Comparison of ENCODE assay signal across 9 mouse cellular contexts in genomic region chr17:49942674-49943073, GRCm38 (mm10).
A peak's percentile ranks its signal among the peaks of the same experiment; 100 is the strongest.
DNase-seq lines count a peak whose midpoint lies in the region; ATAC-seq and TF ChIP-seq lines count a peak whose summit lies in the region.
"Had no signal": no experiment of that assay in that cellular context is flagged by ENCODE, and none has a peak within 500 bp of the region (broad histone marks: within the 10 kb centered on the region; RNA-seq: fewer than 3 reads in every experiment).

No protein-coding gene starts in this region.

- no peaks in the 10 kb centered on the region for H3K9me3 ChIP-seq in kidney, postnatal 0 days (replicated peaks; ENCODE audit: low read length)
- 0 out of 2 replicates have a peak, but pooled peaks cover 5% of the 10 kb centered on the region for H3K9me3 ChIP-seq in kidney, embryonic 16.5 days (ENCODE audit: low read length)
- H3K9me3 ChIP-seq in MEL (replicated peaks; ENCODE audit: insufficient read depth, low read length), result no peaks in the 10 kb centered on the region
- H3K9me3 ChIP-seq: embryonic facial prominence, embryonic 15.5 days; liver, embryonic 15.5 days had no signal

- no peak overlapping the region for H3K4me2 ChIP-seq in kidney, postnatal 0 days (ENCODE audit: low read length)
- H3K4me2 ChIP-seq in kidney, embryonic 16.5 days (replicated peaks; ENCODE audit: low read depth, low read length), result no peak overlapping the region
- H3K4me2 ChIP-seq: embryonic facial prominence, embryonic 15.5 days; liver, embryonic 15.5 days had no signal

- no peak overlapping the region for H3K9ac ChIP-seq in kidney, postnatal 0 days (ENCODE audit: low read depth, low read length)
- H3K9ac ChIP-seq in kidney, embryonic 16.5 days (replicated peaks; ENCODE audit: low read length), result no peak overlapping the region
- no peak overlapping the region for H3K9ac ChIP-seq in MEL (ENCODE audit: control insufficient read depth, low read depth, low read length, poor library complexity, severe bottlenecking)
- H3K9ac ChIP-seq: embryonic facial prominence, embryonic 15.5 days; liver, embryonic 15.5 days had no signal

- H3K36me3 ChIP-seq in kidney, postnatal 0 days (ENCODE audit: insufficient read depth, low read length), result no peaks in the 10 kb centered on the region
- no peaks in the 10 kb centered on the region for H3K36me3 ChIP-seq in kidney, embryonic 16.5 days (ENCODE audit: insufficient read depth, low read length)
- no peaks in the 10 kb centered on the region for H3K36me3 ChIP-seq in MEL (ENCODE audit: control insufficient read depth in 1 of 2, insufficient read depth in 2 of 2, low read length in 2 of 2)
- H3K36me3 ChIP-seq: embryonic facial prominence, embryonic 15.5 days; liver, embryonic 15.5 days had no signal

- TF ChIP-seq EP300 in MEL (IDR thresholded peaks at IDR 0.05; ENCODE audit: low read depth in 1 of 2, low read length in 2 of 2), result no peak

- TF ChIP-seq CTCF in kidney, postnatal 0 days (IDR thresholded peaks at IDR 0.05; ENCODE audit: low read depth), result peak; percentile 49; the same call in 1 of the 2 replicates
- TF ChIP-seq CTCF in MEL (IDR thresholded peaks at IDR 0.05 in 2 of 3, conservative IDR thresholded peaks at IDR 0.05 in 1 of 3; ENCODE audit: control insufficient read depth in 1 of 3, insufficient read depth in 1 of 3, low read depth in 2 of 3, low read length in 3 of 3, poor library complexity in 1 of 3, severe bottlenecking in 1 of 3), result peak; percentile 74 to 90 (median 84)

- H3K79me2 ChIP-seq in MEL (ENCODE audit: control insufficient read depth, insufficient read depth, low read length, poor library complexity), result no peaks in the 10 kb centered on the region

- H3K27ac ChIP-seq in kidney, postnatal 0 days, result no peak overlapping the region
- H3K27ac ChIP-seq in kidney, embryonic 16.5 days (ENCODE audit: low read length), result no peak overlapping the region
- no peak overlapping the region for H3K27ac ChIP-seq in MEL (ENCODE audit: control insufficient read depth, low read depth, low read length)
- H3K27ac ChIP-seq: embryonic facial prominence, embryonic 15.5 days; liver, embryonic 15.5 days had no signal

- WGBS in kidney, postnatal 0 days, result 60% methylated on average over 6 of the region's 6 CpGs
- WGBS in kidney, embryonic 16.5 days, result 62% methylated on average over 6 of the region's 6 CpGs

- H3K4me3 ChIP-seq in kidney, postnatal 0 days (replicated peaks; ENCODE audit: low read depth, low read length), result no peak overlapping the region
- no peak overlapping the region for H3K4me3 ChIP-seq in kidney, embryonic 16.5 days (ENCODE audit: low read length)
- H3K4me3 ChIP-seq in MEL (ENCODE audit: control insufficient read depth in 1 of 2, insufficient read depth in 1 of 2, low read depth in 2 of 2, low read length in 2 of 2), result no peak overlapping the region
- H3K4me3 ChIP-seq: embryonic facial prominence, embryonic 15.5 days; liver, embryonic 15.5 days had no signal

- TF ChIP-seq RAD21 in MEL (IDR thresholded peaks at IDR 0.05; ENCODE audit: low read depth, low read length), result peak; percentile 52

- no peak for TF ChIP-seq POLR2A in MEL (IDR thresholded peaks at IDR 0.05; ENCODE audit: control insufficient read depth in 1 of 2, insufficient read depth in 1 of 2, low read depth in 1 of 2, low read length in 2 of 2, poor library complexity in 1 of 2)

- DNase-seq in kidney, postnatal 0 days (ENCODE audit: low spot score), result no peak
- DNase-seq in MEL (ENCODE audit: low read depth, low spot score), result peak; percentile 62
- peak; percentile 30 for DNase-seq in c-Kit-positive CD71-positive TER-119-positive erythroid progenitor cells, embryonic 14.5 days (ENCODE audit: low spot score)
- no peak for DNase-seq in right cerebral cortex, postnatal 25 days
- no peak for DNase-seq in urinary bladder, postnatal 36 days (ENCODE audit: low spot score in 2 of 2)

- H3K4me1 ChIP-seq in kidney, postnatal 0 days (replicated peaks; ENCODE audit: insufficient read depth, low read length), result no peaks in the 10 kb centered on the region
- no peaks in the 10 kb centered on the region for H3K4me1 ChIP-seq in kidney, embryonic 16.5 days (ENCODE audit: insufficient read depth, low read length)
- no peaks in the 10 kb centered on the region; a peak in 1 of 4 replicates for H3K4me1 ChIP-seq in MEL (ENCODE audit: control insufficient read depth in 1 of 2, insufficient read depth in 2 of 2, low read length in 2 of 2)
- H3K4me1 ChIP-seq: embryonic facial prominence, embryonic 15.5 days; liver, embryonic 15.5 days had no signal

- no peaks in the 10 kb centered on the region for H3K27me3 ChIP-seq in kidney, postnatal 0 days (ENCODE audit: insufficient read depth, low read length)
- H3K27me3 ChIP-seq in kidney, embryonic 16.5 days (ENCODE audit: insufficient read depth, low read length), result no peaks in the 10 kb centered on the region
- H3K27me3 ChIP-seq in MEL (ENCODE audit: control insufficient read depth in 1 of 2, insufficient read depth in 2 of 2, low read length in 2 of 2), result no peaks in the 10 kb centered on the region
- H3K27me3 ChIP-seq: embryonic facial prominence, embryonic 15.5 days; liver, embryonic 15.5 days had no signal

- no peak for ATAC-seq in kidney, postnatal 0 days (replicated peaks; ENCODE audit: low FRiP score, low read depth)
- no peak for ATAC-seq in kidney, embryonic 16.5 days (ENCODE audit: low FRiP score, low TSS enrichment)
- ATAC-seq in monocyte, adult 5-6 weeks (replicated peaks; ENCODE audit: insufficient number of reproducible peaks, low FRiP score, low TSS enrichment, poor library complexity, severe bottlenecking), result 0 out of 2 replicates have a peak, but pooled peaks have one; percentile 9

TF ChIP-seq in MEL, 35 proteins besides CTCF, POLR2A, EP300 and RAD21:
- no peak for TF ChIP-seq ZNF384 (IDR thresholded peaks at IDR 0.05; ENCODE audit: low read depth, low read length)
- TF ChIP-seq USF2 (IDR thresholded peaks at IDR 0.05; ENCODE audit: borderline replicate concordance in 1 of 2, insufficient read depth in 1 of 2, low read depth in 1 of 2, low read length in 2 of 2), result no peak
- TF ChIP-seq NRF1 (IDR thresholded peaks at IDR 0.05; ENCODE audit: insufficient read depth, low read depth, low read length, poor library complexity, severe bottlenecking), result no peak
- peak; percentile 47 for TF ChIP-seq SMC3 (IDR thresholded peaks at IDR 0.05; ENCODE audit: low read depth, low read length)
- TF ChIP-seq KAT2A (conservative IDR thresholded peaks at IDR 0.05; ENCODE audit: low read depth, low read length), result no peak
- TF ChIP-seq CHD2 (IDR thresholded peaks at IDR 0.05; ENCODE audit: low read length), result no peak
- TF ChIP-seq MAZ (IDR thresholded peaks at IDR 0.05; ENCODE audit: low read depth, low read length), result no peak
- no peak for TF ChIP-seq ZKSCAN1 (IDR thresholded peaks at IDR 0.05; ENCODE audit: low read depth, low read length)
- TF ChIP-seq MYC (IDR thresholded peaks at IDR 0.05; ENCODE audit: low read depth, low read length), result 0 out of 2 replicates have a peak, but pooled peaks have one; percentile 36
- TF ChIP-seq CHD1 (IDR thresholded peaks at IDR 0.05; ENCODE audit: low read depth, low read length), result no peak
- TF ChIP-seq TAL1 (IDR thresholded peaks at IDR 0.05; ENCODE audit: low read length), result no peak
- no peak for TF ChIP-seq BHLHE40 (IDR thresholded peaks at IDR 0.05; ENCODE audit: borderline replicate concordance, low read depth, low read length)
- no peak for TF ChIP-seq GABPA (IDR thresholded peaks at IDR 0.05; ENCODE audit: low read depth, low read length)

Comparison
In these comparisons a context has a peak if more than half of its experiments do, and no peak if none do; other contexts are left out.
1. DNase-seq: peak in MEL (single experiment) and c-Kit-positive CD71-positive TER-119-positive erythroid progenitor cells, embryonic 14.5 days (single experiment); none in kidney, postnatal 0 days (single experiment), right cerebral cortex, postnatal 25 days (single experiment) and urinary bladder, postnatal 36 days (0 of 2).